Mouse (Mus musculus): ENCODE data around the gene Tacr3.

The Tacr3 gene

DNA sequence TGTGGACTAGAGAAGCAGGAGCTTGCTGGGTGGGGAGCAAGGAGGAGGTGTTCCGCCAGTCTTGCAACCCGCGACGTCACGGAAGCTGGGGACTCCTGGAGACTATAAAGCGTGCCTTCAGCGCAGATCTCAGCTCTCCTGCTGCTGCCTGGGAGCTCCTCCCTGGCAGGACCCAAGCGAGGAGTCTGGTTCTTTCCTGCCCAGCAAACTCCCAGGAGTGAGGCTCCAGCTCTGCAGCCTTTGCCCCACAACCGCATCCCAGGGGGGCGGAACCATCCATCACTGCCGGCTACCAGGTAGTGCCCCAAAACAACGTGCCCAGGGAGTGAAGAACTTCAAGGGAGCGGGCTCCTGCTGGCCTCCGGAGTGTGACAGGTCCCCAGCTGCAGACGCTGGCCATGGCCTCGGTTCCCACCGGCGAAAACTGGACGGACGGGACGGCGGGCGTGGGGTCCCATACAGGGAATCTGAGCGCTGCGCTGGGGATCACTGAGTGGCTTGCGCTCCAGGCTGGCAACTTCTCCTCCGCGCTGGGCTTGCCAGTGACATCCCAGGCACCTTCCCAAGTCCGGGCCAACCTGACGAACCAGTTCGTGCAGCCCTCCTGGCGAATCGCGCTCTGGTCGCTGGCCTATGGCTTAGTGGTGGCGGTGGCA lies at the start of gene Tacr3:
Gene Tacr3, plus strand, starts transcription at position 133 of the 656 bp plus-strand sequence.
- peak; percentile 31 to 48 for DNase-seq (ENCODE audit: low spot score in 2 of 2)

DNA sequence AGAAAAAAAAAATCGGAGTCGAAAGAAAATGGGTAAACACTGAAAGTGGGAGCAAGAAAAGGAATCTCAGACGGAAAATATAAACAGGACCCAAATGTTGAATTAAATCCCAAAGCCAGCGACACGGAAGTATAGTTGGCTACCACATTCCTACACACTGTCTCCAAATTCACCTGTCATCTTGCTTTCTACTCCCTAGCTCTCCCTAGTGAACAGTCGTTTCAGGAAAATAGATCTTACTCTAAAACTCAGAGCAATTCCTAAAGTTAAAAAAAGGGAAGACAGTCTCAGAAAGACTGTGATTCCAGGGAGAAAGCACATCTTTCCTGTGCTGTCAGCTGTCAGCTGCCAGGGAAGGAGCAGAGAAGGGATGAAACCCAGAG lies 324 bp upstream of the Tacr3 start:
- DNase-seq (ENCODE audit: low spot score in 2 of 2): no peak

GRCm38 (mm10) chr3:134829531-134829921 lies 719 bp downstream of the Tacr3 start:
- DNase-seq (ENCODE audit: low spot score in 2 of 2): peak; percentile 33 to 34

- no peak for DNase-seq (ENCODE audit: low spot score in 2 of 2)
Measured at GRCm38 (mm10) chr3:134851342-134851741, 22.5 kb downstream of the Tacr3 start.

- no peak for DNase-seq (ENCODE audit: low spot score in 2 of 2)
Measured at GRCm38 (mm10) chr3:134877701-134878100, 48.9 kb downstream of the Tacr3 start.

- DNase-seq (ENCODE audit: low spot score in 2 of 2): no peak
Measured at GRCm38 (mm10) chr3:134895831-134896230, 67.0 kb downstream of the Tacr3 start.

DNA sequence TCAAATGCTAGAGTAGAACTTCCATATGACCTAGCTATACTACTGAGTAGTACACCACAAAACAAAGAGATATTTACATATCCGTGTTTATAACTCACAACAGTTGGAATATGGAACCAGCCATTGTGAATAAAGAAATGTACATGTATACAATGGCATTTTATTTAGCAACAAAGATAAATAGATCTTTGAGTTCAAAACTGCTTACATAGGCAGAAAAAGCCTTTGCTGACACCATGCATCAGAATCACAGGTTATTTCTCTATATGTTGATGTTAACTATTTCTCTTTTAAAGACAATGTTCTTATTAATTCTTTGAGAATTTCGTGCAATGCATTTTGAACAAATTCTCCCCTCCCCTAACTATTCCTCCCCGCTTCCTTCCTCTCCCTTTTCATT lies 80.1 kb downstream of the Tacr3 start:
- no peak for DNase-seq (ENCODE audit: low spot score in 2 of 2)

DNA sequence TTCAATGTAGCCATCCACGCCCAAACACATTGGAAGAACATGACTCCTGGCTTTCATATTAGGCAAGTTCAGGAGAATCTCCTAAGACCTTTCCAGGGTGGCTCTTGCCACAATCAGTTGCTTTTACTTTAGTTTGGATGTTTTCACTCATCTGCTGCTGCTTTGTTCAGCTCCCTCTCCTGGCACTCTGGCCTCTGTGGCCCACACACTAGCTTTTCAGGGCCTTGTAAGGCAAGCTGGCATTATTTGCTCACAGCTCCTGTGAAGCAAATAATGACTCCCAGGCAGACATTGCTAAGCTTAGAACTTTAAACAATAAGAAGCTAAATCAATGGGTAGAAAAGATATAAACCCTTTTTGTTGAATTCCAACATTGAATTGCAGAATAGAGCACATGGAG lies 105.9 kb downstream of the Tacr3 start:
- no peak for DNase-seq (ENCODE audit: low spot score in 2 of 2)

DNA sequence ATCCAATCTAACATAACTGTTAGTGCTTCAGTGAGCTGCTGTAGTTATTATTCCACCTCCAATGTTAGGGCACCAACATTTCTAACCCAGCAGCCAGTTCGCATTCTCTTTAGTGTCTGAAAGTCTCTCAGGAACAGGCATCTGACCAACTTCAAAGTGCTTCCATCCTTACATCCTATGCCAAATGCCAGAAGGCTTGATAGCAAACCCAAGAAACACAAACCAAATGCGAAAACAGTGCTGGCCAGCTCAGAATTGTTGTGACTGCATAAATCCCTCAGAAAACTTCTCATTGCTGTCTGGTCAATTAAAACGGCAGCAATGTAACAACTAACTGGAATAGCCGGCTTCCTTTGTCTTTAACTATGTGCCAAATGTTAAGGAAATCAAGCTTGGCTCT lies 106.7 kb downstream of the Tacr3 start:
- DNase-seq (ENCODE audit: low spot score in 2 of 2): peak; percentile 19 to 28

- DNase-seq (ENCODE audit: low spot score in 2 of 2): no peak
Measured at GRCm38 (mm10) chr3:134963461-134963860, 134.7 kb downstream of the Tacr3 start.

DNA sequence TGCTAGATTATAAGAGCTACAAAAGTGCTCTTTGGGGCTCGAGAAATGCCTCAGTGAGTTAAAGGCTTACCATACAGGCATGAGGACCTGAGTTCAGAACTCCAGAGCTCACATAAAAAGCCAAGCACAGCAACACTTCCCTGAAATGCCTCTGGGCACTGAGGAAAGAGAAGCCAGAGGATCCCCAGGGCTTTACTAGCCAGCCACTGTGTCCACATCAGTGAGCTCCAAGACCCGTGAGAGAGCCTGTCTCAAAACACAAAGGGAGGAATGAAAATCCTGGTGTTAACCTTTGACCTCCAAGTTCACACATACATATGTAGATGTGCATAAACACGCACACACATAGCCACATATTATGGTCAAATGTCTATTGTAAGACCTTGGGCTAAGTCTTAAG lies 150.1 kb downstream of the Tacr3 start:
- DNase-seq (ENCODE audit: low spot score in 2 of 2): no peak

DNA sequence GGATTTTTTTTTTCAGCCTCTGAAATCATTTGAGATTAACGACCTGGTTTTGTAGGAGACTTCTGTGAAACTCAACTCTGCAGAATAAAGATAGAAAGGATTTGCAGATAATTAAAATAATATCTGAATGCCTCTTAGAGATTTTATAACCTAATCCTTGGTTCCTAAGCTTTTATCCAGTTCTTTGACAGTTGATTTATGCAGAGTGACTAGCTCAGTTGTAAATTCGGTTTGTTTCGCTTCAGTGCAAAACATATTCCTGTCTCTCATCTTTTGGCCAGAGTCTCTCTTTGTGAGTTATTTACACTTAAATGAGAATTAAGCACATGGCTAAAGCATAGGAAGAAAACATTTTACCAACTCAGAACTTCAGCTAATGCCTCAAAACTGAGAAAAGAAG lies 151.3 kb downstream of the Tacr3 start:
- no peak for DNase-seq (ENCODE audit: low spot score in 2 of 2)

Data from right cerebral cortex, postnatal 10 days (tissue).